Mouse (Mus musculus) gastrocnemius, postnatal 4 days (tissue): ENCODE data around the gene Mx1. TPM values are rescaled to one million over a fixed set of nuclear protein-coding genes. Genes with fewer than 3 reads are reported as not detected.

Experiments
- DNase-seq, 2 experiments: peaks; one replicate each; pipeline ENCODE4 v3.0.0; 2021 to 2022; ENCODE audit warnings: low spot score in 2 of 2, mixed read lengths in 2 of 2
- long read RNA-seq, 2 experiments: library from polyadenylated mRNA; stranded (forward); transcript quantifications; one replicate each; pipeline ENCODE4 v2.0.0; 2021
- total RNA-seq, 2 experiments: library from RNA; stranded (reverse); gene quantifications; 2 replicates each; pipeline ENCODE4 v1.2.3; 2021

Mx1 gene
- under 1 TPM; 0.32 to 0.36 TPM for total RNA-seq
- long read RNA-seq, experiment 1, result 0 reads
- long read RNA-seq, experiment 2, result 0 reads

GRCm38 (mm10) chr16:97462481-97463181 lies at the start of gene Mx1:
Gene Mx1, minus strand, starts transcription at chr16:97462907.
- no peak for DNase-seq

GRCm38 (mm10) chr16:97512347-97512751 lies 49.6 kb upstream of the Mx1 start:
- DNase-seq, result no peak

- no peak for DNase-seq
These were observed 48.8 kb upstream of the Mx1 start for GRCm38 (mm10) chr16:97511495-97511894.

- no peak for DNase-seq
These were observed 48.1 kb upstream of the Mx1 start for GRCm38 (mm10) chr16:97510849-97511248.

GRCm38 (mm10) chr16:97507783-97508182 lies 45.1 kb upstream of the Mx1 start:
- DNase-seq, result no peak

GRCm38 (mm10) chr16:97504793-97505192 lies 42.1 kb upstream of the Mx1 start:
- DNase-seq, result no peak

GRCm38 (mm10) chr16:97503849-97504248 lies 41.1 kb upstream of the Mx1 start:
- no peak for DNase-seq

- DNase-seq, result no peak
These were observed 38.2 kb upstream of the Mx1 start for GRCm38 (mm10) chr16:97500901-97501300.

GRCm38 (mm10) chr16:97499450-97499849 lies 36.7 kb upstream of the Mx1 start:
- no peak for DNase-seq

- no peak for DNase-seq
These were observed 35.4 kb upstream of the Mx1 start for GRCm38 (mm10) chr16:97498139-97498538.

- DNase-seq, result no peak
These were observed 35.0 kb upstream of the Mx1 start for GRCm38 (mm10) chr16:97497682-97498081.

GRCm38 (mm10) chr16:97496026-97496425 lies 33.3 kb upstream of the Mx1 start:
- DNase-seq, result no peak

- no peak for DNase-seq
These were observed 29.7 kb upstream of the Mx1 start for GRCm38 (mm10) chr16:97492369-97492768.

- no peak for DNase-seq
These were observed 15.9 kb upstream of the Mx1 start for GRCm38 (mm10) chr16:97478655-97479054.

- DNase-seq, result no peak
These were observed 13.8 kb upstream of the Mx1 start for GRCm38 (mm10) chr16:97476524-97476923.

GRCm38 (mm10) chr16:97475581-97475980 lies 12.9 kb upstream of the Mx1 start:
- no peak for DNase-seq

- no peak for DNase-seq
These were observed 12.0 kb upstream of the Mx1 start for GRCm38 (mm10) chr16:97474671-97475070.

- no peak for DNase-seq
These were observed 5.5 kb upstream of the Mx1 start for GRCm38 (mm10) chr16:97467993-97468791.

- DNase-seq, result no peak
These were observed 4.8 kb upstream of the Mx1 start for GRCm38 (mm10) chr16:97467472-97467871.

GRCm38 (mm10) chr16:97466182-97466957 lies 3.7 kb upstream of the Mx1 start:
- DNase-seq, result no peak

- no peak for DNase-seq
These were observed 1.4 kb downstream of the Mx1 start for GRCm38 (mm10) chr16:97461271-97461670.

GRCm38 (mm10) chr16:97459831-97460230 lies 2.9 kb downstream of the Mx1 start:
- DNase-seq, result no peak
